10 mouse cellular contexts compared by ENCODE assay signal in genomic region chr5:125305229-125306081, GRCm38 (mm10). TPM values are rescaled to one million over a fixed set of nuclear protein-coding genes. Genes with fewer than 3 reads are reported as not detected.
DNase-seq lines count a peak whose midpoint lies in the region; ATAC-seq lines count a peak whose summit lies in the region.
"Had no signal": no experiment of that assay in that cellular context is flagged by ENCODE, and none has a peak within 500 bp of the region (broad histone marks: within the 10 kb centered on the region; RNA-seq: fewer than 3 reads in every experiment).

No protein-coding gene starts in this region.

- H3K4me1 ChIP-seq in heart, embryonic 16.5 days (ENCODE audit: control insufficient read depth, insufficient read depth, low read length) = peaks cover 19% of the 10 kb centered on the region
- H3K4me1 ChIP-seq in neural tube, embryonic 11.5 days (ENCODE audit: control insufficient read depth, insufficient read depth, low read length) = no peaks in the 10 kb centered on the region
- H3K4me1 ChIP-seq in neural tube, embryonic 15.5 days = peaks cover 14% of the 10 kb centered on the region; the same call in 1 of the 2 replicates
- H3K4me1 ChIP-seq in stomach, embryonic 14.5 days (ENCODE audit: control insufficient read depth, insufficient read depth, low read length) = 0 out of 2 replicates have a peak, but pooled peaks cover 2% of the 10 kb centered on the region

- 0 out of 2 replicates have a peak, but pooled peaks have one; percentile 16 for ATAC-seq in heart, embryonic 16.5 days (replicated peaks; ENCODE audit: extremely low read depth, insufficient read depth, low FRiP score)
- ATAC-seq in neural tube, embryonic 11.5 days (ENCODE audit: insufficient read depth, low FRiP score, low TSS enrichment) = peak; percentile 41; the same call in 1 of the 2 replicates
- no peak for ATAC-seq in neural tube, embryonic 15.5 days (ENCODE audit: low FRiP score)
- peak; percentile 24; the same call in 1 of the 2 replicates for ATAC-seq in stomach, embryonic 14.5 days (ENCODE audit: insufficient number of reproducible peaks, insufficient read depth, low FRiP score, low read depth)

- no peaks in the 10 kb centered on the region for H3K27me3 ChIP-seq in heart, embryonic 16.5 days (ENCODE audit: control insufficient read depth, insufficient read depth, low read length)
- H3K27me3 ChIP-seq in neural tube, embryonic 11.5 days (ENCODE audit: control insufficient read depth, insufficient read depth, low read length) = no peaks in the 10 kb centered on the region
- no peaks in the 10 kb centered on the region for H3K27me3 ChIP-seq in neural tube, embryonic 15.5 days (replicated peaks)
- no peaks in the 10 kb centered on the region for H3K27me3 ChIP-seq in stomach, embryonic 14.5 days (ENCODE audit: control insufficient read depth, insufficient read depth, low read length)

- no peak overlapping the region for H3K9ac ChIP-seq in heart, embryonic 16.5 days (ENCODE audit: low read length)
- no peak overlapping the region for H3K9ac ChIP-seq in neural tube, embryonic 11.5 days (ENCODE audit: low read length)
- H3K9ac ChIP-seq in neural tube, embryonic 15.5 days (replicated peaks) = no peak overlapping the region
- H3K9ac ChIP-seq in stomach, embryonic 14.5 days (replicated peaks; ENCODE audit: low read depth, low read length) = no peak overlapping the region

- H3K9me3 ChIP-seq in heart, embryonic 16.5 days (replicated peaks; ENCODE audit: control insufficient read depth, low read length) = no peaks in the 10 kb centered on the region
- H3K9me3 ChIP-seq in neural tube, embryonic 11.5 days (ENCODE audit: control insufficient read depth, low read length) = no peaks in the 10 kb centered on the region
- no peaks in the 10 kb centered on the region for H3K9me3 ChIP-seq in neural tube, embryonic 15.5 days (replicated peaks)
- H3K9me3 ChIP-seq in stomach, embryonic 14.5 days (ENCODE audit: control insufficient read depth, low read depth, low read length) = no peaks in the 10 kb centered on the region

- H3K36me3 ChIP-seq in heart, embryonic 16.5 days (ENCODE audit: control insufficient read depth, insufficient read depth) = peaks cover 9% of the 10 kb centered on the region
- no peaks in the 10 kb centered on the region for H3K36me3 ChIP-seq in neural tube, embryonic 11.5 days (ENCODE audit: control insufficient read depth, insufficient read depth, low read length)
- peaks cover 2% of the 10 kb centered on the region; the same call in 1 of the 2 replicates for H3K36me3 ChIP-seq in neural tube, embryonic 15.5 days
- no peaks in the 10 kb centered on the region for H3K36me3 ChIP-seq in stomach, embryonic 14.5 days (ENCODE audit: control insufficient read depth, insufficient read depth, low read length)

- 57% methylated on average over 14 of the region's 14 CpGs for WGBS in heart, embryonic 16.5 days
- 61% methylated on average over 14 of the region's 14 CpGs for WGBS in neural tube, embryonic 11.5 days
- WGBS in neural tube, embryonic 15.5 days = 60% methylated on average over 13 of the region's 14 CpGs
- WGBS in stomach, embryonic 14.5 days = 62% methylated on average over 14 of the region's 14 CpGs

- H3K4me3 ChIP-seq in heart, embryonic 16.5 days (ENCODE audit: low read length) = no peak overlapping the region
- H3K4me3 ChIP-seq in neural tube, embryonic 11.5 days (ENCODE audit: low read depth, low read length) = no peak overlapping the region
- H3K4me3 ChIP-seq in neural tube, embryonic 15.5 days (replicated peaks) = no peak overlapping the region
- H3K4me3 ChIP-seq in stomach, embryonic 14.5 days (ENCODE audit: low read depth, low read length) = no peak overlapping the region

- H3K4me2 ChIP-seq in heart, embryonic 16.5 days (ENCODE audit: low read depth, low read length) = no peak overlapping the region
- no peak overlapping the region for H3K4me2 ChIP-seq in neural tube, embryonic 11.5 days (ENCODE audit: low read depth)
- H3K4me2 ChIP-seq in neural tube, embryonic 15.5 days = no peak overlapping the region
- no peak overlapping the region for H3K4me2 ChIP-seq in stomach, embryonic 14.5 days (replicated peaks; ENCODE audit: low read depth, low read length)

- H3K27ac ChIP-seq in heart, embryonic 16.5 days (ENCODE audit: low read length) = 0 out of 2 replicates have a peak overlapping the region, but pooled peaks have one; percentile 2
- H3K27ac ChIP-seq in neural tube, embryonic 11.5 days (ENCODE audit: low read depth, low read length) = no peak overlapping the region
- no peak overlapping the region for H3K27ac ChIP-seq in neural tube, embryonic 15.5 days (replicated peaks)
- H3K27ac ChIP-seq in stomach, embryonic 14.5 days (ENCODE audit: low read length) = no peak overlapping the region

- no peak for DNase-seq in heart, adult 11 months
- no peak for DNase-seq in neural tube, embryonic 11.5 days (ENCODE audit: low spot score)
- peak; percentile 23 for DNase-seq in brain, adult 2 months (ENCODE audit: low read depth, low spot score)
- no peak for DNase-seq in gastrocnemius, postnatal 25 days
- DNase-seq: cerebellum, postnatal 14 days; spleen, adult 18-20 months; thymus, postnatal 36 days had no signal

RNA-seq across cellular contexts. Expression of gene Scarb1, which starts 35.4 kb away (rescaled TPM):
- 72.9 and 75.5 TPM in 2 replicates for polyA plus RNA-seq in heart, embryonic 16.5 days (2015; fragmentation: Nextera tagmentation; extraction: Ambion mirVana)
- 22.2 and 28.3 TPM in 2 replicates for polyA plus RNA-seq in neural tube, embryonic 11.5 days (2014; fragmentation: Nextera tagmentation; extraction: Ambion mirVana)
- polyA plus RNA-seq in neural tube, embryonic 15.5 days (2015; fragmentation: Nextera tagmentation; extraction: Ambion mirVana) = 50.5 and 55.5 TPM in 2 replicates
- 45.0 and 47.1 TPM in 2 replicates for polyA plus RNA-seq in stomach, embryonic 14.5 days (2014; fragmentation: Nextera tagmentation; extraction: Ambion mirVana)
- total RNA-seq in gastrocnemius, postnatal 25 days (2021) = 10 to 100 TPM; 11.7 to 25.2 TPM
